ENCODE assay signal across 9 mouse cellular contexts in the genomic region with DNA sequence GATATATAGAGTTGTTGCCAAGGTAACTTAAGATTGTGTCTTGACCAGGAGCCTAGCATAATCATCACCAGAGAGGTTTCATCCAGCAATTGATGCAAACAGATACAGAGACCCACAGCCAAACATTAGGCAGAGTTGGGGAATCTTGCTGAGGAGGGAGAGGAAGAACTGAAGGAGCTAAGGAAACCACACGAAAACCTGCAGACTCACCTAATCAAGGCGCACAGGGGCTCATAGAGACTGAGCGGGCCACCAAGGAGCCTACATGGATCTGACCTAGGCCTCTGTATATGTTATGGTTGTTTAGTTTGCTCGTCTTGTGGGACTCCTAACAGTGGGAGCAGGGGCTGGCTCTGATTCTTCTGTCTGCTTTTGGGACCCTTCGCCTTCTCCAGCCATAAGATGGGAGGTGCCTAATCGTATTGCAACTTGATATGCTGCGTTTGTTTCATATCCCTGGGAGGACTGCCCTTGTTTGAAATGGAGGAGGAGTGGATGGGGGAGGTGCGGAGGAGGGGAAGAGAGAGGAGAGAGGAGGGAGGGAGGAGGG. TPM values are rescaled to one million over a fixed set of nuclear protein-coding genes. Genes with fewer than 3 reads are reported as not detected.
A peak's percentile ranks its signal among the peaks of the same experiment; 100 is the strongest.
DNase-seq lines count a peak whose midpoint lies in the region; ATAC-seq and TF ChIP-seq lines count a peak whose summit lies in the region.
"Had no signal": no experiment of that assay in that cellular context is flagged by ENCODE, and none has a peak within 500 bp of the region (broad histone marks: within the 10 kb centered on the region; RNA-seq: fewer than 3 reads in every experiment).

No protein-coding gene starts in this region.

- WGBS in midbrain, embryonic 12.5 days, result 61% methylated on average over 7 of the region's 8 CpGs
- 61% methylated on average over 7 of the region's 8 CpGs for WGBS in midbrain, postnatal 0 days
- WGBS in kidney, postnatal 0 days, result 24% methylated on average over 7 of the region's 8 CpGs

- no peaks in the 10 kb centered on the region for H3K27me3 ChIP-seq in midbrain, embryonic 12.5 days
- no peaks in the 10 kb centered on the region for H3K27me3 ChIP-seq in midbrain, postnatal 0 days (ENCODE audit: insufficient read depth, low read length)
- no peaks in the 10 kb centered on the region for H3K27me3 ChIP-seq in kidney, postnatal 0 days (ENCODE audit: insufficient read depth, low read length)
- H3K27me3 ChIP-seq: megakaryocyte, embryonic 14.5 days had no signal

- no peak overlapping the region for H3K9ac ChIP-seq in midbrain, embryonic 12.5 days (replicated peaks)
- H3K9ac ChIP-seq in midbrain, postnatal 0 days (replicated peaks; ENCODE audit: low read length, poor library complexity, severe bottlenecking), result no peak overlapping the region
- peak overlapping the region; percentile 8 for H3K9ac ChIP-seq in kidney, postnatal 0 days (ENCODE audit: low read depth, low read length)

- no peak for TF ChIP-seq CTCF in midbrain, postnatal 0 days (IDR thresholded peaks at IDR 0.05)
- TF ChIP-seq CTCF in kidney, postnatal 0 days (IDR thresholded peaks at IDR 0.05; ENCODE audit: low read depth), result no peak

- no peaks in the 10 kb centered on the region for H3K9me3 ChIP-seq in midbrain, embryonic 12.5 days
- H3K9me3 ChIP-seq in midbrain, postnatal 0 days (ENCODE audit: low read length), result no peaks in the 10 kb centered on the region
- H3K9me3 ChIP-seq in kidney, postnatal 0 days (replicated peaks; ENCODE audit: low read length), result no peaks in the 10 kb centered on the region

- H3K4me1 ChIP-seq in midbrain, embryonic 12.5 days, result no peaks in the 10 kb centered on the region
- no peaks in the 10 kb centered on the region for H3K4me1 ChIP-seq in midbrain, postnatal 0 days (ENCODE audit: insufficient read depth, low read length)
- H3K4me1 ChIP-seq in kidney, postnatal 0 days (replicated peaks; ENCODE audit: insufficient read depth, low read length), result no peaks in the 10 kb centered on the region

- H3K4me2 ChIP-seq in midbrain, embryonic 12.5 days (replicated peaks), result no peak overlapping the region
- no peak overlapping the region for H3K4me2 ChIP-seq in midbrain, postnatal 0 days (ENCODE audit: low read depth, low read length, poor library complexity, severe bottlenecking)
- H3K4me2 ChIP-seq in kidney, postnatal 0 days (ENCODE audit: low read length), result peak overlapping the region; percentile 35

- H3K27ac ChIP-seq in midbrain, embryonic 12.5 days (replicated peaks), result no peak overlapping the region
- no peak overlapping the region for H3K27ac ChIP-seq in midbrain, postnatal 0 days (ENCODE audit: low read depth, low read length)
- H3K27ac ChIP-seq in kidney, postnatal 0 days, result peak overlapping the region; percentile 72

- ATAC-seq in midbrain, embryonic 12.5 days (ENCODE audit: low FRiP score, low read depth), result peak; percentile 53
- ATAC-seq in midbrain, postnatal 0 days (ENCODE audit: low FRiP score), result no peak
- ATAC-seq in kidney, postnatal 0 days (replicated peaks; ENCODE audit: low FRiP score, low read depth), result peak; percentile 57; the same call in 1 of the 2 replicates

- no peaks in the 10 kb centered on the region for H3K36me3 ChIP-seq in midbrain, embryonic 12.5 days
- no peaks in the 10 kb centered on the region for H3K36me3 ChIP-seq in midbrain, postnatal 0 days (ENCODE audit: insufficient read depth, low read length)
- no peaks in the 10 kb centered on the region for H3K36me3 ChIP-seq in kidney, postnatal 0 days (ENCODE audit: insufficient read depth, low read length)

- no peak overlapping the region for H3K4me3 ChIP-seq in midbrain, embryonic 12.5 days
- no peak overlapping the region for H3K4me3 ChIP-seq in midbrain, postnatal 0 days (ENCODE audit: low read depth, low read length)
- 0 out of 2 replicates have a peak overlapping the region, but pooled peaks have one; percentile 0 for H3K4me3 ChIP-seq in kidney, postnatal 0 days (replicated peaks; ENCODE audit: low read depth, low read length)
- H3K4me3 ChIP-seq: megakaryocyte, embryonic 14.5 days had no signal

- DNase-seq in embryo, embryonic 11 days, result peak; percentile 46
- DNase-seq in embryo, embryonic 9.5 days (ENCODE audit: extremely low spot score), result no peak
- no peak for DNase-seq in midbrain, postnatal 0 days (ENCODE audit: low spot score)
- DNase-seq in kidney, postnatal 0 days (ENCODE audit: low spot score), result peak; percentile 76
- no peak for DNase-seq in retina, embryonic 14.5 days (ENCODE audit: low spot score)
- DNase-seq in thymus, postnatal 0 days (ENCODE audit: low spot score), result no peak
- DNase-seq in adrenal gland, adult (ENCODE audit: inconsistent age in 2 of 2, low spot score in 1 of 2), result no peak

RNA-seq across cellular contexts. Expression of a gene that starts 24.5 kb away (rescaled TPM):
- polyA plus RNA-seq in midbrain, embryonic 12.5 days (2016; fragmentation: Nextera tagmentation; extraction: Ambion mirVana), result 0.41 and 0.56 TPM in 2 replicates
- total RNA-seq in midbrain, postnatal 0 days (2014; rRNA removed), result 6.1 and 11.1 TPM in 2 replicates
- 1.3 and 1.8 TPM in 2 replicates for polyA plus RNA-seq in midbrain, postnatal 0 days (2015; fragmentation: Nextera tagmentation; extraction: Ambion mirVana)
- 2.3 and 2.6 TPM in 2 replicates for polyA plus RNA-seq in kidney, postnatal 0 days (2015; fragmentation: Nextera tagmentation; extraction: Ambion mirVana)
- 5.5 and 6.4 TPM in 2 replicates for polyA plus RNA-seq in thymus, postnatal 0 days (2015; fragmentation: Nextera tagmentation; extraction: Ambion mirVana)

Comparison
In these comparisons a context has a peak if more than half of its experiments do, and no peak if none do; other contexts are left out.
1. DNase-seq: peak in embryo, embryonic 11 days (single experiment) and kidney, postnatal 0 days (single experiment); none in embryo, embryonic 9.5 days (single experiment), midbrain, postnatal 0 days (single experiment), retina, embryonic 14.5 days (single experiment), thymus, postnatal 0 days (single experiment) and adrenal gland, adult (0 of 2).